Mouse (Mus musculus) liver, postnatal 0 days (tissue): Measurements from ENCODE around the gene Ubr4.

Experiments used
- CTCF ChIP-seq: sonication (generic); IDR thresholded peaks from 2 replicates; pipeline ENCODE4 v1.5.1; 2016; ENCODE audit warnings: antibody characterized with exemption, low read depth
- EP300 ChIP-seq: IDR thresholded peaks from 2 replicates; pipeline ENCODE4 v1.6.1; 2016; ENCODE audit warnings: antibody characterized with exemption, low read depth, mild to moderate bottlenecking

DNA sequence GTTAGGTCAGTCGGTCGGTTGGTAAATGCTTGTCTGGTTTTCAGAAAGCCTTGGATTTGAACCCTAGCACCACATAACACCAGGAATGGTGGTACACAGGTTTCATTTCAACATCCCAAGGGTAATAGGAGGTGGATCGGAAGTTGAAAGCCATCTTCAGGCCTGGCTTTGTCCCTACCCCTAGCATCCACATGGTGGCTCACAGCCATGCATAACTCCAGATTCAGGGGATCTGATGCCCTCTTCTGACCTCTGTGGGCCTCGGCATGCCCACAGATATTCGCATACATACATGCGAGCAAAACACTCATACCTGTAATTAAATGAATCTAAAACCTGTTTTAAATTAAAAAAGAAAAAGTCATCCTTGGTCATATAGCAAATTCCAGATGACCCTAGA lies 149.3 kb downstream of the Ubr4 start:
- TF ChIP-seq CTCF (0 out of 2 replicates have a peak, but pooled peaks have one; percentile 16), EP300 (no peak)
